Mouse (Mus musculus) frontal cortex, postnatal 14 days (tissue): ENCODE measurements around the gene Pde3a.

Source experiments
- DNase-seq, 2 experiments: peaks; one replicate each; pipeline ENCODE4 v3.0.0; 2022; ENCODE audit warnings: low spot score in 2 of 2

Gene Pde3a

GRCm38 (mm10) chr6:141403943-141404342 is 154.9 kb downstream of the Pde3a start:
- DNase-seq, result no peak

GRCm38 (mm10) chr6:141404649-141405048 is 155.6 kb downstream of the Pde3a start:
- no peak for DNase-seq

GRCm38 (mm10) chr6:141405496-141405895 is 156.4 kb downstream of the Pde3a start:
- DNase-seq, result no peak

- DNase-seq, result no peak
Measured at GRCm38 (mm10) chr6:141408758-141409157, 159.7 kb downstream of the Pde3a start.

- no peak for DNase-seq
Measured at GRCm38 (mm10) chr6:141410836-141411235, 161.8 kb downstream of the Pde3a start.

GRCm38 (mm10) chr6:141425114-141425513 is 176.0 kb downstream of the Pde3a start:
- DNase-seq, result no peak

GRCm38 (mm10) chr6:141428587-141428986 is 179.5 kb downstream of the Pde3a start:
- DNase-seq, result no peak

GRCm38 (mm10) chr6:141430134-141430533 is 181.1 kb downstream of the Pde3a start:
- no peak for DNase-seq

GRCm38 (mm10) chr6:141432271-141432974 is 183.4 kb downstream of the Pde3a start:
- DNase-seq, result no peak

- DNase-seq, result peak; percentile 7 to 20
Measured at GRCm38 (mm10) chr6:141433917-141434756, 185.1 kb downstream of the Pde3a start.

- no peak for DNase-seq
Measured at GRCm38 (mm10) chr6:141435160-141435559, 186.1 kb downstream of the Pde3a start.

GRCm38 (mm10) chr6:141439965-141440364 is 190.9 kb downstream of the Pde3a start:
- DNase-seq, result no peak

- DNase-seq, result peak; percentile 8 to 62
Measured at GRCm38 (mm10) chr6:141447547-141447946, 198.5 kb downstream of the Pde3a start.

- no peak for DNase-seq
Measured at GRCm38 (mm10) chr6:141448886-141449285, 199.8 kb downstream of the Pde3a start.

GRCm38 (mm10) chr6:141455335-141455734 is 206.3 kb downstream of the Pde3a start:
- no peak for DNase-seq

GRCm38 (mm10) chr6:141456591-141456990 is 207.5 kb downstream of the Pde3a start:
- DNase-seq, result no peak

GRCm38 (mm10) chr6:141470251-141470650 is 221.2 kb downstream of the Pde3a start:
- no peak for DNase-seq

- DNase-seq, result no peak
Measured at GRCm38 (mm10) chr6:141474223-141474622, 225.2 kb downstream of the Pde3a start.

GRCm38 (mm10) chr6:141474696-141475095 is 225.6 kb downstream of the Pde3a start:
- no peak for DNase-seq

GRCm38 (mm10) chr6:141485302-141486021 is 236.4 kb downstream of the Pde3a start:
- DNase-seq, result no peak

- DNase-seq, result no peak
Measured at GRCm38 (mm10) chr6:141487266-141487665, 238.2 kb downstream of the Pde3a start.

- peak in 1 of 2 experiments; percentile 37 for DNase-seq
Measured at GRCm38 (mm10) chr6:141488619-141489018, 239.6 kb downstream of the Pde3a start.
